Mouse (Mus musculus) midbrain, embryonic 10.5 days (tissue): ENCODE measurements at regions not wholly inside any gene's neighbourhood (a gene's known extent, or its start where the extent isn't known, plus 50 kb on each side); places are given as distances from the start of the nearest gene placed in this dataset.

Experiments used
- DNase-seq: peaks from one replicate; pipeline ENCODE4 v3.0.0-alpha.2; 2017; ENCODE audit warnings: low spot score
- H3K27ac ChIP-seq: fragments of 300-500 bp; sonication (generic); replicated peaks from 2 replicates; pipeline ENCODE4 v1.5.1; 2016; ENCODE audit warnings: mild to moderate bottlenecking
- H3K27me3 ChIP-seq: fragments of 300-500 bp; sonication (generic); 2 replicates; pipeline ENCODE4 v1.6.1; 2016; ENCODE audit warnings: low read depth, mild to moderate bottlenecking; ENCODE audit not compliant: poor library complexity, severe bottlenecking
- H3K36me3 ChIP-seq: fragments of 300-500 bp; sonication (generic); 2 replicates; pipeline ENCODE4 v1.6.1; 2016; ENCODE audit warnings: mild to moderate bottlenecking, moderate library complexity
- H3K4me1 ChIP-seq: fragments of 300-500 bp; sonication (generic); 2 replicates; pipeline ENCODE4 v1.6.1; 2016
- H3K4me3 ChIP-seq: fragments of 300-500 bp; sonication (generic); 2 replicates; pipeline ENCODE4 v1.5.1; 2016; ENCODE audit warnings: mild to moderate bottlenecking, moderate library complexity
- H3K9me3 ChIP-seq: fragments of 300-500 bp; sonication (generic); replicated peaks from 2 replicates; pipeline ENCODE4 v1.6.1; 2016; ENCODE audit warnings: mild to moderate bottlenecking
- WGBS: fragments of 180-500 bp; shearing (Covaris S2); methylation state at CpG from one replicate; pipeline ENCODE4 v1.1.7; 2016; 5-methylcytosine and 5-hydroxymethylcytosine counted together

DNA sequence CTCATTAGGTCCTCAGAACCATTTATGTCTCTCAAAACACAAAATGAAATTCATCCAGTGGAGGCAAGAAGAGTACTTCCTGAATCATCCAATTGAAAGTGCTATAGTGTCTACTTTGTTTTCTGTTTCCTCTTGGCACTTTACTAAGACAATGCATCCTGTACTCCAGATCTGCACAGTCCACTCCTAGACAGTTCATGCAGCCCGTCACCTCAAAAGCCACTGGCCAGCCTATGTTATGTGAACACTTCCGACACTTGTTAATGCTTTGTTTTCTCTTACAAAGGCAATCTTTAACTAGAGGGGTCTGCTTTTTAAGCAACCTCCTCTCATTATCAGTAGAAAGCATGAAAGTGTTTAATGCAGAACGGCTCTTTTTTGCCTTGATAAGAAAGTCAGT is 597.1 kb upstream of the Sptlc3 start:
- H3K36me3 ChIP-seq = no peaks in the 10 kb centered on the region

GRCm38 (mm10) chr2:138897101-138897500 is 596.6 kb upstream of the Sptlc3 start:
- Histone ChIP-seq H3K4me3 (no peak overlapping the region), H3K4me1 (peaks cover 9% of the 10 kb centered on the region), H3K27ac (no peak overlapping the region), H3K9me3 (no peaks in the 10 kb centered on the region), H3K36me3 (no peaks in the 10 kb centered on the region), H3K27me3 (peaks cover 5% of the 10 kb centered on the region; the same call in 1 of the 2 replicates)
- 10% methylated on average over 3 of the region's 3 CpGs for WGBS
- DNase-seq = no peak

More for the DNA sequence above, 597.1 kb upstream of the Sptlc3 start:
- DNase-seq = no peak
- peaks cover 5% of the 10 kb centered on the region; the same call in 1 of the 2 replicates for H3K27me3 ChIP-seq
- H3K9me3 ChIP-seq = no peaks in the 10 kb centered on the region
- H3K4me3 ChIP-seq = no peak overlapping the region
- no peak overlapping the region for H3K27ac ChIP-seq
- 54% methylated on average over 3 of the region's 3 CpGs for WGBS
- peaks cover 9% of the 10 kb centered on the region for H3K4me1 ChIP-seq

DNA sequence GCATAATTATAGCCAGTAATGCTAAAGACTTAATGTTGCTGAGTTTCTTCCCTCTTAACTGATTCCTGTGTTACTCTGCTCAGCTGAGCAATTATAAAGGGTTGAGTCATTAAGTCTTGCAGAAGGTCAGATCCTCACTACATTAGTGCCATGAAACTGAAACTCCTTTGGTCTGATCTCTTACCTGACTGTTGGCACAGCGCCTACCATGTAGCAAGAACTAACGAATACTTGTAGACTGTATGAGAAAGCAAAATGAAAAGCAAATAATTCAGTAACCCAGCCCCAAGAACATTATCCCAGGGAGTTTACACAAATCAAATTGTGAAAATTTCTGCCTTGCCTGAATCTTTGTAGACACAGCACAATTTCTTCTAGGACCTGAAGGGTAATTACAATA is 556.5 kb upstream of the Sptlc3 start:
- Histone ChIP-seq H3K36me3 (no peaks in the 10 kb centered on the region), H3K27ac (no peak overlapping the region), H3K4me3 (no peak overlapping the region), H3K9me3 (no peaks in the 10 kb centered on the region), H3K27me3 (no peaks in the 10 kb centered on the region), H3K4me1 (no peaks in the 10 kb centered on the region)
- 95% methylated on average over 2 of the region's 2 CpGs for WGBS
- no peak for DNase-seq

DNA sequence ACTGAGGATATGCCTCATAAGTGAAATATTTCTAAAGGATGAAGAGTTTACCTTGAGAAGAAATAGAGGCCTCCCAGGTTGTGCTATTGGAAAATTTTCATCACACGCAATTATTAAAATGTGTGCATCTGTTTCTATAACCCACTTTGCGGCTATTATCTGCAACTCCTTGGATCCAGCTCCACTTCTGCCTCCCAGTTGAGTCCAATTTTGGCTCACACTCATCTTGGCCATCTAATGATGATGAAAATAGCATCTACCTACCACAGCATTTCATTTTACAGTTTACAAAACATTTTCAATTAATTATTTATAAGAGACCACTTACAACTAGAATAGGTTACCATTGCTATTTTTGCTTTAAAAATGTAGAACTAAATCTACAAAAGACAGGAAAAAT is 554.3 kb upstream of the Sptlc3 start:
- Histone ChIP-seq H3K9me3 (no peaks in the 10 kb centered on the region), H3K27ac (no peak overlapping the region), H3K4me3 (no peak overlapping the region), H3K4me1 (no peaks in the 10 kb centered on the region), H3K27me3 (no peaks in the 10 kb centered on the region), H3K36me3 (no peaks in the 10 kb centered on the region)
- 94% methylated on average over 2 of the region's 2 CpGs for whole genome bisulfite sequencing
- no peak for DNase-seq

DNA sequence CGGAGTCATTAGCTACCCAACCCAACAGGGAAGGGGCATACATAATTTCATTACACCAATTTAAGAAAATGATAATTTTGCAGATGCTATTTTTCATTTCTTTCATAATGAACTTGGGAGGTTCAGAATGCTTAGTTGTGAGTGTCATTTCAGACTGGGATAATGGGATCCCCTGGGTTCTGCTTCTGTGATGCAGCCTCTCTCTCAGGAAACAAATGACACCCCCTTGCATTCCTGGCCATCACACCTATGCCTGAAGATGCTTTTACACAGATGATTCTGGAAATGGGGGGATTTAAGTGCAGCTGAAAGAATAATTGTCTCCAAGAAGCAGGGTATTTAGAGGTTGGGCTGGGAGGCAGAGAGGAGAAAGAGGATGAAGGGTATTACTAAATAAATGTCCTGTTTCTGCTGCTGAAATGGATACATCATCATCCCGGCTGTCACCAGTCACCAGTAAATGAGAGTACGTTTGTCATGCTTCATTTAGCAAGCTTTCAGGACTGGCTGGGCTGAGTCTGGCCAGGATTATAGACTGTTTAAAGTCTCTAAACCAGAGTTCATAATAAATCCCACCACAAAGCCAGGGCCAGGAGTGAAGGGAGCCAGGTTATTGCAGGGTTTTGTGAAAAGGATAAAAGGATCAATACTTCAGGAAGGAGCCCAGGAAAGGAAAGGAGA is 527.5 kb upstream of the Sptlc3 start:
- WGBS = 46% methylated on average over 3 of the region's 3 CpGs
- Histone ChIP-seq H3K4me1 (peaks cover 8% of the 10 kb centered on the region), H3K27me3 (no peaks in the 10 kb centered on the region), H3K27ac (no peak overlapping the region), H3K9me3 (no peaks in the 10 kb centered on the region), H3K4me3 (no peak overlapping the region), H3K36me3 (no peaks in the 10 kb centered on the region)
- no peak for DNase-seq

- Histone ChIP-seq H3K9me3 (no peaks in the 10 kb centered on the region), H3K36me3 (no peaks in the 10 kb centered on the region), H3K27me3 (no peaks in the 10 kb centered on the region), H3K4me3 (no peak overlapping the region), H3K4me1 (peaks cover 3% of the 10 kb centered on the region; the same call in 1 of the 2 replicates), H3K27ac (no peak overlapping the region)
- DNase-seq = no peak
- WGBS = 68% methylated on average over 2 of the region's 2 CpGs
Observed at GRCm38 (mm10) chr2:138974548-138974947, 519.2 kb upstream of the Sptlc3 start.

GRCm38 (mm10) chr2:138990031-138990430 is 503.7 kb upstream of the Sptlc3 start:
- 57% methylated on average over 1 of the region's 1 CpGs for WGBS
- no peak overlapping the region for H3K27ac ChIP-seq
- H3K4me1 ChIP-seq = no peaks in the 10 kb centered on the region
- H3K27me3 ChIP-seq = no peaks in the 10 kb centered on the region
- no peak for DNase-seq
- no peak overlapping the region for H3K4me3 ChIP-seq
- no peaks in the 10 kb centered on the region for H3K36me3 ChIP-seq
- no peaks in the 10 kb centered on the region for H3K9me3 ChIP-seq

DNA sequence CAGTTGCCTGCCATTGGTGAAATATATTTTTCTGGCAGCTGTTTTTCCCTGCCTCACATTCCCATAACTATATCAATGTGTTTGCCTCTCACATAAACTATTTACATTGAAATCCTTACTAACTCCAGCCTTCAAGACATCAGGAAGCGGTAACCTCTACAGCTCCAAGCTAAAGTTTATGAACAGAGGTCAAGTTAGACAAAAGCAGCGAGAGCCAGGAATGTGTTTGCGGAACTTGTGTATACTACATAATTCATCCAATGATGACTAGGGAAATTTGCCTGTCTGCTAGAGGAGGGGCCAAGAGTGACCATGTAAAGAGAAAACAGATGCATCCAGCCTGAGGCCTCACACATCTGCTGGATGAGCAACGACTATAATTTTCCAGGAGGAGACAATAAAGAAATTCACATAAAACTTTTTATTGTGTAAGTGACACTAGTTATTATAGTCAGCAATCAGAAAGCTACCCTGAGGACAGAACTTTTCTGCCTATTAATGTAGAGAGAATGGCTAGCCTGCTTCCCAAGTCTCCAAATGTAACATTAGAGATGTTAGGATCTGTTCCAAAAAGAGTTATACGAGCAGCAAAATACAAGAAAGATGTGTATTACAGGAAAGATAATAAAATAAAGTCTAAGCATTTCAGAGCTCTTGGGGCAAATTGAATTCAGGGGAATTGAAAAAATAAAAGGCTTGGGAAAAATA is 461.5 kb upstream of the Sptlc3 start:
- Histone ChIP-seq H3K4me3 (no peak overlapping the region), H3K27me3 (no peaks in the 10 kb centered on the region), H3K27ac (no peak overlapping the region), H3K9me3 (no peaks in the 10 kb centered on the region), H3K4me1 (no peaks in the 10 kb centered on the region), H3K36me3 (no peaks in the 10 kb centered on the region)
- DNase-seq = no peak
- 83% methylated on average over 5 of the region's 5 CpGs for WGBS

GRCm38 (mm10) chr2:139034800-139035199 is 458.9 kb upstream of the Sptlc3 start:
- WGBS = 83% methylated on average over 3 of the region's 3 CpGs
- no peaks in the 10 kb centered on the region for H3K27me3 ChIP-seq
- H3K4me3 ChIP-seq = no peak overlapping the region

GRCm38 (mm10) chr2:139041671-139042273 is 451.9 kb upstream of the Sptlc3 start:
- WGBS = 88% methylated on average over 3 of the region's 3 CpGs
- no peaks in the 10 kb centered on the region for H3K4me1 ChIP-seq
- H3K9me3 ChIP-seq = no peaks in the 10 kb centered on the region
- no peak for DNase-seq
- H3K27me3 ChIP-seq = no peaks in the 10 kb centered on the region
- no peak overlapping the region for H3K27ac ChIP-seq
- no peak overlapping the region for H3K4me3 ChIP-seq
- H3K36me3 ChIP-seq = no peaks in the 10 kb centered on the region

More at GRCm38 (mm10) chr2:139034800-139035199, 458.9 kb upstream of the Sptlc3 start:
- no peaks in the 10 kb centered on the region for H3K4me1 ChIP-seq
- H3K9me3 ChIP-seq = no peaks in the 10 kb centered on the region
- no peaks in the 10 kb centered on the region for H3K36me3 ChIP-seq
- H3K27ac ChIP-seq = no peak overlapping the region
- no peak for DNase-seq

- DNase-seq = no peak
- H3K27ac ChIP-seq = no peak overlapping the region
- 84% methylated on average over 3 of the region's 3 CpGs for WGBS
Observed at GRCm38 (mm10) chr2:139044684-139045083, 449.0 kb upstream of the Sptlc3 start.

DNA sequence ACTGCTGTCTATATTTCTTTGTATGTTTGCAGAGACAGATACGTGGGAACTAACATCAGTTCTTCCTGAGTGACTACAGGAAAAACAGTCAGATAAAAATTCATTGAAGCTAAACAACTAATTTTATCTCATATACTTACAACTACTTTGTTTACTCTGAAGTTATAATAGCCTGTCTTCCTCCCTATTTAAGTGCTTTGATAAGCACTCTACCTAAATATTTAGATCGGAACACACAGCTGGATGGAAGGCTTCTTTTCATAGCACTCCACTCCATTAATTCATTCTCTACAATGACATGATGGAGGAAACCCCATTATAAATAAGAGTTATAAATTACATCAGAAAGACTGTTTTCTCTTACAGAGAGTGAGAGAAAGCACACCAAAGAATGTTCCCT is 438.5 kb upstream of the Sptlc3 start:
- DNase-seq = no peak
- Histone ChIP-seq H3K27ac (no peak overlapping the region), H3K36me3 (no peaks in the 10 kb centered on the region), H3K9me3 (no peaks in the 10 kb centered on the region), H3K4me3 (no peak overlapping the region), H3K27me3 (no peaks in the 10 kb centered on the region), H3K4me1 (no peaks in the 10 kb centered on the region)
- 90% methylated on average over 2 of the region's 2 CpGs for WGBS

More at GRCm38 (mm10) chr2:139044684-139045083, 449.0 kb upstream of the Sptlc3 start:
- Histone ChIP-seq H3K4me3 (no peak overlapping the region), H3K4me1 (no peaks in the 10 kb centered on the region), H3K9me3 (no peaks in the 10 kb centered on the region), H3K27me3 (no peaks in the 10 kb centered on the region), H3K36me3 (no peaks in the 10 kb centered on the region)
